In the genomic region with DNA sequence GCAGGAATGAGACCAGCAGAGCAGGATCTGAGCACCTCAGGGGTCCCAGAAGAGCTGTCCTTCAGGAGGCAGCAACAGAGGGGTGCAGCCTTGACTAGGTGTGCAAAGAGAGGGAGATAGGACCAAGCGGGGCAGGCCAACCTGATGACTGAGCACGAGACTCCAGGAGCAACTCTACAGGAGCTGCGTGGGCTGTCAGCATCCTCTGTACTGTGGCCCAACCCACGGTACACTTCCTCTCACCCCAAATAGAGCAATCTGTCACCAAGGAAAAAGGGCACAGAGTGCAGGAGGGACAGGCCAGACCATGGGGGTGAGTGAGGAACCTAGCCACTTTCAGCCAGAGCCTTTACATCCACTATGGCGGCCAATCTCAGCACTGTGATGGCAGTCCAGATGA, we compare ENCODE assay signal across 22 mouse cellular contexts. TPM values are rescaled to one million over a fixed set of nuclear protein-coding genes. Genes with fewer than 3 reads are reported as not detected.
DNase-seq lines count a peak whose midpoint lies in the region; ATAC-seq lines count a peak whose summit lies in the region.
"Had no signal": no experiment of that assay in that cellular context is flagged by ENCODE, and none has a peak within 500 bp of the region (broad histone marks: within the 10 kb centered on the region; RNA-seq: fewer than 3 reads in every experiment).

No protein-coding gene starts in this region.

- DNase-seq in CD4-positive, CD25-positive, alpha-beta regulatory T cell, adult 2 months (ENCODE audit: low read depth, low spot score) = peak; percentile 57
- peak; percentile 43 for DNase-seq in T-cell, adult 2 months (ENCODE audit: low spot score)
- DNase-seq in cerebellum, adult 9-10 months = peak; percentile 82
- no peak for DNase-seq in c-Kit-positive CD71-positive TER-119-positive erythroid progenitor cells, embryonic 14.5 days (ENCODE audit: low spot score)
- DNase-seq in urinary bladder, postnatal 10 days (ENCODE audit: low spot score) = no peak
- DNase-seq: gastrocnemius, postnatal 14 days; heart, adult 18-20 months; kidney, adult 11 months; lung, adult 18-20 months; midbrain, embryonic 14.5 days had no signal

- no peak overlapping the region for H3K9ac ChIP-seq in midbrain, embryonic 16.5 days (ENCODE audit: low read depth, low read length)
- H3K9ac ChIP-seq: heart, embryonic 13.5 days; hindbrain, embryonic 15.5 days; neural tube, embryonic 15.5 days; stomach, embryonic 15.5 days had no signal

- H3K4me1 ChIP-seq in midbrain, embryonic 16.5 days (ENCODE audit: control insufficient read depth, insufficient read depth, low read length) = no peaks in the 10 kb centered on the region
- H3K4me1 ChIP-seq: heart, embryonic 13.5 days; hindbrain, embryonic 15.5 days; megakaryocyte, embryonic 14.5 days; neural tube, embryonic 15.5 days; stomach, embryonic 15.5 days had no signal

- H3K4me2 ChIP-seq in midbrain, embryonic 16.5 days (ENCODE audit: low read length) = no peak overlapping the region
- H3K4me2 ChIP-seq: heart, embryonic 13.5 days; hindbrain, embryonic 15.5 days; liver, embryonic 11.5 days; neural tube, embryonic 15.5 days; stomach, embryonic 15.5 days had no signal

- H3K9me3 ChIP-seq in midbrain, embryonic 16.5 days (replicated peaks; ENCODE audit: control insufficient read depth, low read length, poor library complexity, severe bottlenecking) = no peaks in the 10 kb centered on the region
- H3K9me3 ChIP-seq: G1E; heart, embryonic 13.5 days; hindbrain, embryonic 15.5 days; neural tube, embryonic 15.5 days; stomach, embryonic 15.5 days had no signal

- peak; percentile 82 for ATAC-seq in inflammation-experienced regulatory T-cells, adult 6 months
- ATAC-seq in midbrain, embryonic 16.5 days = no peak
- ATAC-seq: forebrain, embryonic 14.5 days had no signal

- WGBS in midbrain, embryonic 16.5 days = 93% methylated on average over 5 of the region's 5 CpGs

- no peak overlapping the region for H3K4me3 ChIP-seq in midbrain, embryonic 16.5 days (ENCODE audit: low read depth, low read length)
- H3K4me3 ChIP-seq: heart, embryonic 13.5 days; hindbrain, embryonic 15.5 days; megakaryocyte, embryonic 14.5 days; myocyte; neural tube, embryonic 15.5 days; stomach, embryonic 15.5 days had no signal

- no peaks in the 10 kb centered on the region for H3K36me3 ChIP-seq in midbrain, embryonic 16.5 days (ENCODE audit: control insufficient read depth, insufficient read depth, low read length)
- H3K36me3 ChIP-seq: G1E; heart, embryonic 13.5 days; hindbrain, embryonic 15.5 days; stomach, embryonic 15.5 days had no signal

- H3K27me3 ChIP-seq in midbrain, embryonic 16.5 days (ENCODE audit: control insufficient read depth, insufficient read depth, low read depth, low read length) = no peaks in the 10 kb centered on the region
- H3K27me3 ChIP-seq: hindbrain, embryonic 15.5 days; neural tube, embryonic 15.5 days; stomach, embryonic 15.5 days had no signal

- no peak overlapping the region for H3K27ac ChIP-seq in midbrain, embryonic 16.5 days (ENCODE audit: low read length)
- H3K27ac ChIP-seq: heart, embryonic 13.5 days; hindbrain, embryonic 15.5 days; kidney, postnatal 0 days; neural tube, embryonic 15.5 days; stomach, embryonic 15.5 days had no signal

RNA-seq across cellular contexts. Expression of gene Bsn, which starts 33.4 kb away (rescaled TPM):
- under 1 TPM; 0.09 to 0.59 (median 0.38) TPM for polyA plus RNA-seq in inflammation-experienced regulatory T-cells, adult 6 months (2017; shearing (Covaris generic))
- 8.6 and 10.1 TPM in 2 replicates for polyA plus RNA-seq in midbrain, embryonic 16.5 days (2015; fragmentation: Nextera tagmentation; extraction: Ambion mirVana)

Comparison
In these comparisons a context has a peak if more than half of its experiments do, and no peak if none do; other contexts are left out.
1. DNase-seq: peak in CD4-positive, CD25-positive, alpha-beta regulatory T cell, adult 2 months (single experiment), T-cell, adult 2 months (single experiment) and cerebellum, adult 9-10 months (single experiment); none in c-Kit-positive CD71-positive TER-119-positive erythroid progenitor cells, embryonic 14.5 days (single experiment) and urinary bladder, postnatal 10 days (single experiment).